Mouse (Mus musculus) left cerebral cortex, adult 2 months (tissue): ENCODE measurements at regions not wholly inside any gene's neighbourhood (a gene's known extent, or its start where the extent isn't known, plus 50 kb on each side); places are given as distances from the start of the nearest gene placed in this dataset.
A peak's percentile ranks its signal among the peaks of the same experiment; 100 is the strongest.
"Not testable (repeated sequence)": the region's sequence is repeated elsewhere in the genome, so short reads cannot be mapped to it uniquely, and the experiment has no call there.

Experiments
- DNase-seq, 2 experiments: peaks; one replicate each; pipeline ENCODE4 v3.0.0; 2021 to 2022; ENCODE audit warnings: low spot score in 2 of 2, mixed read lengths in 1 of 2; ENCODE audit errors: extremely low spot score in 1 of 2
- H3K27ac ChIP-seq: fragments of 200-600 bp; 2 replicates; pipeline ENCODE4 v1.8.1; 2022
- H3K4me3 ChIP-seq: fragments of 200-600 bp; 2 replicates; pipeline ENCODE4 v1.8.1; 2022
- CTCF ChIP-seq: fragments of 200-600 bp; IDR thresholded peaks from 2 replicates; pipeline ENCODE4 v1.8.1; 2022; ENCODE audit warnings: antibody characterized with exemption, mild to moderate bottlenecking, moderate library complexity
- intact Hi-C: fragments of 180-260 bp; cut with DNase I; formaldehyde crosslinking; loops from one replicate; pipeline ENCODE4 v1.15.1; 2025

DNA sequence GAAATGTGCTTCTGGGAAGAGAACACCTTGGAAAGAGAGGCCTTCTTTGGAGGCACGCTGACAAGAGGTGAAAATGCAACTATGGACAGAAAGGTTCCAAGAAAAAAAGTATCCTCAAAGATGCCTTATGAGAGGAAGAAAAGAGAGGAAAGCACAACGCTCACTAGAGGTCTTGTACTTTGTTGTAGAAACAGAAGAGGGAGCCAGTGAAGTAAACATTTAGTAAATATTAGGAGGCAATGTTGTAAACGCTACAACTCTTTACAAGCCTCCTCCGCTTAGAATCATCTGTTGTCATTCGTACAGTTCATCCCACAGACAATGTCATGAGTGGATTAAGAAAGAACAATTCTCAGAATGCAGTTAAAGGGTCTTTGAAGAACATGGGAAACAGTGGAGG is 77.4 kb downstream of the Tfpi2 start:
- Histone ChIP-seq H3K27ac (no peak overlapping the region), H3K4me3 (no peak overlapping the region)
- intact Hi-C loops, result loop anchor here (5.0 kb wide), 1 partner anchor 636 kb away; no protein-coding TSS in a partner anchor
- no peak for DNase-seq
- TF ChIP-seq CTCF, result peak; percentile 43

DNA sequence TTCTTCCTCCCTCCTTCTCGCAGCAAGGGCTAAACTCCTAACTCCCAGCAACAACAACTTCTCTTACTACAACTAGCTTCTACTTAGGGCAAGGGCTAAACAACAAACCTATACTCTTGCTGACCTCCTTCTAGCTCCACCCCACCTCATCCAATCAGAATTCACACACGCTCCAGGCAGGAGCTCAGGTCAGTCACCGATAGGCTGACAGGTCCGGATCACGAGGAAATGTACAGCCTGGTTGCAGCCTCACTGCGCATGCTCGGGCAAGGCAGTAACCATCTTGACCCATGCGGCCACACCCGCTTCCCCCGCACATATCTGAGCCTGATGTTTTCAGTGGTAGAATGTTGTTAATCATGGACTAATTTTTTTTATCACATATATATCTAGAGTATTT is 84.0 kb downstream of the Tfpi2 start:
- no peak for TF ChIP-seq CTCF
- no peak overlapping the region for H3K27ac ChIP-seq
- no peak overlapping the region for H3K4me3 ChIP-seq
- DNase-seq, result no peak
- intact Hi-C loops, result no loop called here

DNA sequence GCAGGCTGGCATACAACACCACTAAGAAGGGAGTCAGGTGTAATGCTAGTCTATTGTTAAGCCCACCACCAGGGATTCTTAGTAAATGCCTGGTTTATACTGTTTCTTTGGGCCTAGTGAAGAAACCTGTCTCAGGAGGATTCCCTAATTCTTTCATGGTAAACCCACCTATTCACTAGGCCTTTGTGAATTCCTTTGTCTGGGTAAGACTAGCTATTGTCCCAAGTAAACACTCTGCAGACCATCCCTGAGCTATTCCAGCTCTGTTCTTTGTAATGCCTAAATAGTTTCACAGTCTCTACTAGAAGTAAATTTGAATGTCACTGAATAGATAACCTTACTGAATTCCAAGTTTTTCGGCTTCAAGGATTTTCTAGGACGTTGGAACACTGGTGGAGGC is 111.3 kb upstream of the Calcr start:
- intact Hi-C loops, H3K4me3 ChIP-seq, DNase-seq, H3K27ac ChIP-seq: not testable (repeated sequence)

DNA sequence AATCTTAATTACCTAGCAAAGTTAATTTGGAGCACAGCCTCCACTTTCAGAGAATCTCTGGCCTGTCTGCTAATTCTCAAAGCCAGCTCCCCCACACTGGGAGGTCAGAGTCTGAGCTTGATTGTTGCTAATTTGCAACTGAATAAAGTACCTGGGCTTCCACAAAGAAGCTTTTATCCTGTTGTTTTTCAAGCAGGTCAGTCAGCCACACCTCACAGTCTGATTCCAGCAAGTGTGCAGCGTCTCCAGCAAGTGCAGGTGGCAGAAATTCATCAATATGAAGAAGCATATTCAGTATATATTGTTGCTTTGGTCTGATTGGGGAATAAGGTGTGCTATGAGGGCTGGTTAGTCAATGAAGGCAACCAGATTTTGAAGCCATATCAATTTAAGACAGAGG is 110.3 kb upstream of the Calcr start:
- H3K4me3 ChIP-seq, DNase-seq, intact Hi-C loops, H3K27ac ChIP-seq: not testable (repeated sequence)

DNA sequence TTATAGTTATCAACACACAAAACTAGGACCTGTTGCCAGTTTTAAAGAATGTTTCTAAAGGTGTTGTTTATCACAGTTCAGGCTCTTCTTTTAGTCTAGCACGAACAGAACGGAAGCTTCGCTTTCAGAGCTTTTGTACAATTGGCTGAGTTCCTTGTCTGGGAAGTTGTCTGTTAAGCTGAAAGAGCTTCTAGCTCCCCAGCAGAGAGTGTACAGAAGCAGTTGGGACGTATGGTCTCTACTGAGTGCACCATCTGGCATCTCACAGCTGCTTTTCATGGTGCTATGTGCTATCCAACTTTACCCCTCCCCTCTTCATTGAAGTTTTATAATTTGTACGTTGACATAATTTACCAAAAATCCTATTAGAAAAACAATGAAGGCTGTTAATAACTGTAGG is 96.5 kb upstream of the Calcr start:
- Histone ChIP-seq H3K4me3 (no peak overlapping the region), H3K27ac (no peak overlapping the region)
- DNase-seq, result no peak
- no peak for TF ChIP-seq CTCF
- intact Hi-C loops, result no loop called here

DNA sequence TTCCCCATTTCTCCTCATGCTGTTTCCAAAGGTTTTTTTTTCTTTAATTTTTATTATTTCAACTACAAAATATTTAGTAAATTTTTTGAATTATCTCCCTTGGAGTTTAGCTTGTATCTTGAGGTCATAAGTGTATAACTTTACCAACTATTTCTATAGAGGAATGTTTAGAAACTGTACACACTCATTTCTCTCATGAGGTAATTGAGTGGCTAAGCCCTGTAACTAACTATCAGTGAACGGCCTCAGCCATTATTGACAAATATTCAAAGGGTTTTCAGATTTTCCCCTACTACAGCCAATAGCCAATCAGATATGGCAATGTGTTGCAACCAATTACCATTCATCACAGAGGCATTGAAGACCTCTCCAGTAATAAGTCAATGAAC is 96.1 kb upstream of the Calcr start:
- H3K4me3 ChIP-seq, result no peak overlapping the region
- TF ChIP-seq CTCF, result no peak
- H3K27ac ChIP-seq, result no peak overlapping the region
- no peak for DNase-seq
- intact Hi-C loops, result no loop called here

DNA sequence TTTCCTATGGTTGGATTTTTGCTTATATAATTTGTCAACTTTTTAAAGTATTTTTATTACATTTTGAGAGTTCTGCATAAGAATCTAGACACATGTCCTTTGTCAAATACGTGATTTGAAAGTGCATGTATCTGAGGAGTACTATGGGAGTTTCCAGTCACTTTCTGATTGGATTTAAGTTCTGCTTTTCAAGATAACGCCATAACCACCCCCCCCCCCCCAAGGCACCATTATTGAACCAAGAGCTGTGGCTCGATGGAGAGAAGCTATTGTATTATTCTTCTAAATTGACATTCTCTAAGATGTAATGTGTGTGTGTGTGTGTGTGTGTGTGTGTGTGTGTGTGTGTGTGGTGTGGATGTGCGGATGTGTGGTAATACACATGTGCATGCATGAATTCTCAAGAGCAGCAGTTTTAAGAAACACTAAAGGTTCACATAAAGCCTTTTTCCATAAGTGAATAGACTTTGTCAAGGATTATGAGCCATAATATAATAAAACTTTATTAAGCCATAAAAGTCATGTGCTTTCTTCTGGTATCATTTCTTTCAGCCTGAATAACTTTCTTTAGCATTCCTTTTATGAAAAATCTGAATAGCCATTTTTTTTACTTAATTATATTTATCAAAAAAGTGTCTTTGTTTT is 95.5 kb upstream of the Calcr start:
- TF ChIP-seq CTCF, result no peak
- Histone ChIP-seq H3K4me3 (no peak overlapping the region), H3K27ac (no peak overlapping the region)
- intact Hi-C loops, result no loop called here
- no peak for DNase-seq

DNA sequence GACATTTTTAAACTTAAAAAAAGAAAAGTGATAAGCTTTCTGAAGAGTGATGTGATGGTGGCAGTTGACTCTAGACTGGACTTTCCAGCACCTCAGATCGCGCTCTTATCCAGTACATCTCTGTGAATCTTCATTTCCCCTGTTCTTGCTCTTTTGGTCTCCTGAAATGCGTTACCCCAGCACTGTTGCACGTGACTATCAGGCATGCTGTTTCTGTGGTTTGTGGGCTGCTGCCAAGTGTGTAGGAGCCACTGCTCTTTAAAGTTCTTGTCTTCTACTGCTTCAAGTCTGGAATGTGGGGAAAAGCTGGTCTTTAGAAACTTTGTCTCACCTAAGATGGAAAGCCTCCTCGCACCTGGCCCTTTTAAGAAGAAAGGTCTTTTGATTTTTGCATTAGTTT is 85.6 kb upstream of the Calcr start:
- TF ChIP-seq CTCF, result no peak
- DNase-seq, result no peak

More for the DNA sequence above, 85.6 kb upstream of the Calcr start:
- Histone ChIP-seq H3K27ac (no peak overlapping the region), H3K4me3 (no peak overlapping the region)
- intact Hi-C loops, result no loop called here
